Mouse (Mus musculus) thymus, postnatal 4 days (tissue): ENCODE measurements at regions not wholly inside any gene's neighbourhood (a gene's known extent, or its start where the extent isn't known, plus 50 kb on each side); places are given as distances from the start of the nearest gene placed in this dataset.

Experiments
- DNase-seq: peaks from one replicate; pipeline ENCODE4 v3.0.0; 2021

DNA sequence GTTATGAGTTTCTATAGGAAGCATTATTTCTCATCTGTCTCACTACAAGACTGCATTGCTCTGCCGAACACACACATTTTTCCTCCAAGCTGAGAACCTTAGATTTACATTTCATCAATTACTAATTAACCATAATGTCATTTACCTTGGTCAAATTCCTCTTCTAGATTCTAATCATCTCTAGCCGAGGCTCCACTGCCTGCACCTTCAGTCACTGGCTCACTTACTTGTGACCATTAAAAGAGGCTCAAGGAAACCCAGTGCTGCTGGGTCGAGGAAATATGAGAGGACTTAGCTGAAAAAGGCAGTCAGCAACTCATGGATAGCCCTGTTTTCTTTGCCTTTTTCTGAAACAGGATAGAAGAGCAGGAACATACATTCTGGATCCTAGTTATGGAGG, 103.4 kb upstream of the Cited2 start:
- no peak for DNase-seq

DNA sequence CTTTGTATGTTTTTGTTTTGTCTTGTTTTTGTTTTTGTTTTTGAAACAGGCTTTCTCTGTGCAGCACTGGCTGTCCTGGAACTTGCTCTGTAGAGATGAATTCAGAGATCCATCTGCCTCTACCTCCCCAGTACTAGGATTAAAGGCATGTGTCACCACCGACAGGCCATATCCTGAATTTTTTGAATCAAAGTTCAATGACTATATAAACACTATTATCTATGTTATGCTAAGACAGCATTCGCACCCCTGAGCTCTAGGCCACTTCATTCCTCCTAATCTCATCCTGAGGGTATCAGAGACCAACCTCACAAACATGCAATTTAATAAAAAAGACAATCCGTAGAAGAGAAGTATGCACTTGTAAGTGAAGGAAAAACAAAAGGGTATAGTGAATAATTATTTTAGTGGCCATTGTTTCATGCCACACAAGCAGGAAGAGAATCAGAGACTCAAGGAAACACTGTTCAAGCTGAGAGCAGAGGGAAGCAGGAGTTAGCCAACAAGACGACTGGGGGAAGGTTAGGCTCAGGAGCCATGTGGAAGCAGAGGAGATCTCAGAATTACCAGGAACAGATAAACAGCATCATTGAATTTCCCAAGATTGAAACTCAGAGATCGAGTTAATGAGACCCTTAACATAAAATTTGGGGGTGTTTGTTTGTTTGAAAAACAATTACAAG, 101.2 kb upstream of the Cited2 start:
- no peak for DNase-seq

DNA sequence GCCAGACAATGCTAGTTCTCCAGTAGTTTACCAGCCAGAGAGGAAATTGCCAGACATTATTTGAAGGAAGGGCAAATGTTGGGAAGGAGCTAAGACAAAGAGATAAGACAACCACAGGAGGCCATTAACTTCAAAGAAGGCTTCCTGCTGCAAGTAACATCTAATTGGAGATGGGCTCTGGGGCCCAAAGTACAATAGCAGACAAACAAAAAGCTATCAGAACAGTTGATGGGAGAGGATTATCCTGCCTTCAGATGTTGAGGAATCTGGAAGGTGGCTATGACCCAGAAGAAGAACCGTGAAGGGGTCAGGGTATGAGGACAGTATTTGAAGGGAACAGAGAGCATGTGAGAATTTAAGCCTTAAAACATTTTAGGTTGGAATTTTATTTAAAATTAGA, 100.2 kb upstream of the Cited2 start:
- no peak for DNase-seq

DNA sequence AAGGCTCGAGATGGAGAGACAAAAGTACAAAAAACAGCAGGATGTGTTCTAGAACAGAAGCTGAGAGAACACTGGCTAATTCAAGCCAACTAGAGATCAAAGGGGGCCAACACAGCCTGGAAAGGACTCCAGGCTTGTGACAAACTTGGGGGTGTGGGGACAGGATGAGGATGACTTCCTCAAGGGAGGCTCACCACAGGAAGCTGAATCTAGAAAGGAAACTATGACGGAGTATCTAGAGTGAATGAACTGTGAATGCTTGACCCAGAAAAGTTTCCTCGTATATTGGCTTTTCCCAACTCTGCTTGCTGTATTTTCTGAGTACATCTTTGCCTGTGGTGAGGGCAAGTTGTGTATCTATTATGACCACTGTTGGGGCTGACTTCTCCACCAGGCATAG, 93.3 kb upstream of the Cited2 start:
- DNase-seq = no peak

DNA sequence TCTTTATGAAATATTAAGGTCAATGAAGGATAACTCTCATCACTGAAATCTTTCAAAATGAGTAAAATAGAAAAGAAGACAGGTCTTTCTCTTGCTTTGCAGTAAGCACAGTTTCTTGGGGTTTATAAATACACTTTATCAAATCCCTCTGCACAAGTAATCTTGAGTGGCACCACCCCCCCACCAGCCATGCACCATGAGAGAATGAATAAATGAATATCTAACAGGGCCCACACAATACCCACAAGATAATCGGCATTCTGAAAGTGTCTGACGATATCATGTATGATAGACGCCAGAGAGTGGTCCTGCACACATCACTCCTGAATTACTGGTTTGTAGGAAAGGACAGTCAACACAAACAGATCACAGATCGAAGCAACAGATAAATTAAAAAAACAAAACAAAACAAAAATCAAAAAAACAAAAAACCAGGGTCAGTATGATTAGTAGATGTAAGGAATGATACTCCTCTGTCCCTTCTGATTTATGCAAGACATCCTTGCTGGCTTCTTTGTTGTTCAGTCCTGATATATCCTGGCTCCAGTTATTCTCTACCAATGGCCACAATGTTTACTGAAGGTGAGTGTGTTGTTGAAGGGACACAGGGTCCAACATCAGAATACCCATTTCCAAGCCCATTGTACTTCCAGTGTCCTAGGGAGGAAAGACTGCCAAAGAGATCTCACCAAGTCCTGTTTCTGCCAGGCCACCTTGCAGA, 92.0 kb upstream of the Cited2 start:
- no peak for DNase-seq

DNA sequence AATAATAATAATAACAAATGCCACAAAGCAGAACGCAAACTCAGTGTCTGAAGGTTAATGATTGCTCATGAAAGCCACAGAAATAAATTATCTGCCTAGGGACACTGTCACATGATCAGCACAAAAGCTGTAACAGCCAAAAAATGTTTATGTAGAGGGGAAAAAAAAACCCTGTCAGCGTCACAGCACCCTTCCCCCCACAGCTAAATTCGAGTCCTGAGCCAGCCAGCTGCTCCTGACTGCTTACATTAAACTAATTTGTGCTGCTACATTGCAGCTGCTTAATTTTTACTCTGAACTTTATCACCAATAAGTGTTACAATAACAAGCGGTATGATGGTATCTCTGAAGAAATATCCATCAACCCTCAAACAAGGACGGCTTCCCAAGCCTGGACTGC, 91.2 kb upstream of the Cited2 start:
- no peak for DNase-seq

DNA sequence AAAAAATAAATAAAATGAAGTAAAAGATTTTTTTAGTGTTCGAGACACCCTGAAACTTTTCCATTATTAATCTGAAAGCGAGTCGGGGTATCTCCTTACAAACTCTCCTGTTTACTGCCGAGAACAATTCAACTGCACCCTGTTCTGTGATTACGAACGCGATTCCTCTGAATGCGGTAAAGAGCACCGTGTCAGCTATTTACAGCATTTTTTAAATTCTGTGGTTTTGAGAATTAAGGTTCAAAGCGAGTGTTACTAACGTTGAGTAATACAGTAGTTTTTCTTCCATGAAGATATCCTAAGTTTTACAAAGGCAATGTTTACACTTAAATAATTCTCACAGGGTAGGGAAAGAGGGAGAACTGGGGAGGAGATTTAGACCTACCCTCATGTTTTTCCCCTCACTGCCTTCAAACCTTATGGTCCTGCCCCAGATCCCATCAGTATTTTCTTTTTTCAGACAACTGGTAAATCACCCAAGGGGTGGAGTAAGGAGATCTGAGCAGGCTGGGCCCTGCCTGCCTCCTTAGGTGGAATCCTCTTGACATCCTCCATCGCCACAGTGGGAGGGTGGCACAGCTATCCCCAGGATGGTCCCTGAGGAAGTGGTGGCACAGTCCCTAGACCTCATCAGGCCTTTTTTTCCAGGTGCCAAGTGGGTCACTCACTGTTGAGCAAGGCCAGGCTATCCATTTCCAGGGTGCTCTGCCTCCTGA, 89.9 kb upstream of the Cited2 start:
- DNase-seq = no peak

DNA sequence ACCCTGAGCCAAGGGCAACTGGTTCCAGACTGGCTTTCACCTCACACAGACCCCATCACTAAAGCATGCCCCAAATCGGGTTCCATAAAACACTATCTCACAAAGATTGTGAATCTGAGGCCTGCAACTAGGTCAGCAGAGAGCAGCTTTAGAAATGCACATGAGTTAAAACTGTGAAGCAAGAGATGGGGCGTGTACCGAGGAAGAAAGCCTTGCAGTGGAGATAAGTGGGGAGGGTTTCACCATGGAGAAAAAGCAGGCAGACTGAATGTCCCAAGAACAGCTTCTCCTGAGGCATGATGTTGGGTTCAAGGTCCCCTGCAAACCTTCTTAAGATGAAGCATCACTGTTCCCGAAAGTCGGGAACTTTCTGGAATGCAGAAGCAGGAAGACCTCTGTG, 77.7 kb upstream of the Cited2 start:
- DNase-seq = no peak

DNA sequence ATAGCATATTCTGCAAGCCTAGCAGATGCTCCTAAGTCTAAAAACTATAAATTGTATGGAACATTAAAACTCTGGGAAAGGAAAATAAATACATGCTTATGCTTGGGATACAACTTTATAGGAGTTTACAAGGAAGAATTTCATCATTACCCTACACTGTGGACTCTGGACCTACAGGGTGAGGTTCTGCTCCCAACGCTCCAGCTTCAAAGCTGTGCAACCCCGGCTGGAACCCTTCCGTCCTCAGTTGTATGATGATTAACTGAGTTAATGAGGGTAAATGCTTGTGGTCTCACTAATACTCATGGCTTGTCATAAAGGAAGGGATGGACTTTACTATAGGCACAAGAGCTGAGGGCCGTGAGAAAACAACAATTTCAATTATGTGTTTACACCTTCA, 76.6 kb upstream of the Cited2 start:
- DNase-seq = no peak

DNA sequence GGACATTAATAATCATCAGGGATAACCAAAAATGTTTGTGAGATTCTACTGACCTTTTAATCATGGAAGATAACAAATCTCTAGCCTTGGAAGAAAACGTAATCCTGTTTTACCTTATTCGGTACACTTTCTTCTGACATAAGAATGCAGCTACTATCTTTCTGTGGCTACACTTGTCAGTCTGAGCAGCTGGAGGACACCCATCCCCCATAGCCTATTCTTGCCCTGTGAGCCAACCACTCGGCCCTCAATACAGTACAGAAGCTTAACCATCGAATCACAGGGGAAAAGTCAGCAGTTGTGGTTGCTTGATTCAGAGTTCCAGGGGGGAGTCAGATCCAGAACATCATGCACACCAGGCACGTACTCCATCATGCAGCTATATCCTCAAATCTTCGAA, 74.9 kb upstream of the Cited2 start:
- no peak for DNase-seq

DNA sequence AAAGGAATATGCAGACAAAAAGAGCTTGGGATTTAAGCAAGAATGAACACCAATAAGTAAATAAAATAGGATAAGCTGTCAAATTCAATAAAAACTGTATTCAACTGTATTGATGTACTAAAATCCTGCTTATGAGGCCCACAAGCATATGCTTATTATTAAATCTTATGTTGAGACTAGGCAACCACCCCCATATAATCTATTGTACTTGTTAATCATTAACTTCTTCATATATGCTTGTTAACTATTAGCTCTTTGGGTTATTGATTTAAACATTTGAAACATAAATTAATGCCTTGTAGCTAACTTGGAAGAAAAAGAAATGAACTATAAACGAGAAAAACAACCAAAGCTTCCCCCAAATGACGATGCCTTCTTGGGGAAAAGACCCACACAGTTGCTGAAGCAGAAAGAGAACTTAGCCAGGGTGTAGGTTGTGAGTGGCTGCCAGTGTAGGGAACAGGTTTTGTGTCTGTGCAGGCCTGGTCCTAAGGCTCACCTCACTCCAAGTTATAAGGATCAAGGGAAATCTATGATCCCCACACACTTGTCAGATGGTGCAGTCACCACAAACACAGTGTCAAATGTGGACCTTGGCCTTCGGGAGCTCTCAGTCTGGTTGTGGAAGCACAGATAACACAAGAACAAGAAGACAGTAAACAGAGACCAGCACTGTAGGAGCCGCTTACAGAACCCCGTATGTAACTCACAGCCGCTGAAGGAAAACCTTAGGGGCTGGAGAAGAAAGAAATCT, 71.8 kb upstream of the Cited2 start:
- no peak for DNase-seq

DNA sequence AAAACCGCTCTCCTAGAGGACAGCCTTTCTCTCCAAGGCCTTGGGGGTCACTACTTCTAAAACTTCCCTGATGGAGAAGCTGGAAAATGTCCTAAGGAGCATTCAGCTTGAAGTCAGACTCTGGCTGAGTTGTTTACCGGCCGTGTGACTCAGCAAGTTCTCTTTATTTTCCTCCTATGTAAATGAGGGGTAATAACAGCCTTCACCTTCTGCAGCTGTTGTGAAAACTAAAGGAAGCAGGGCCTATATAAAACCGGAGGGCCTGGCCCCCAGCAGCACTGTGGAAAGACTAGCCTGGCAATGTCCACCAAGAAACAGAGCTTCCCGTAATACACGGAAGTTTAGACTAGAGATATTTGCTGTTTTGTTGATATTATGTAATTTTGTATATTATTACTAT, 69.7 kb upstream of the Cited2 start:
- DNase-seq = no peak

DNA sequence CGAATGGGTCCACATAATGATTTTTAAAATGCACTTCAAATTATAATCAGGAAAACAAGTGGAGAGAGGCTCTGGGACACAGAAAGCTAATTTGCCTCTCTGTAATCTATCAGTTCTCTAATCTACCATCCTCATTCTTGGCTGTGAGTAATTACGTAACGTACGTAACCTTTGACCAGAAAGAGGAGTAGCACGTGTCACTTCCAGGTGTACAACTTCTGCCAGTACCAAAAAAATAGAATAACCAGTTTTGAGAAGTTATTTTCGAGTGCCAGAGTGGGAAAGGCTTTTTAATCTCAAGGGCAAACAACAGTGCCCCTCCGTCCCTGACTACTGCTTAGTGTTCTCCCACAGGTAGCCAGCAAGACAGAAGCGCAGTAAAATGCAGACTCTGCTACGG, 69.2 kb upstream of the Cited2 start:
- DNase-seq = no peak

DNA sequence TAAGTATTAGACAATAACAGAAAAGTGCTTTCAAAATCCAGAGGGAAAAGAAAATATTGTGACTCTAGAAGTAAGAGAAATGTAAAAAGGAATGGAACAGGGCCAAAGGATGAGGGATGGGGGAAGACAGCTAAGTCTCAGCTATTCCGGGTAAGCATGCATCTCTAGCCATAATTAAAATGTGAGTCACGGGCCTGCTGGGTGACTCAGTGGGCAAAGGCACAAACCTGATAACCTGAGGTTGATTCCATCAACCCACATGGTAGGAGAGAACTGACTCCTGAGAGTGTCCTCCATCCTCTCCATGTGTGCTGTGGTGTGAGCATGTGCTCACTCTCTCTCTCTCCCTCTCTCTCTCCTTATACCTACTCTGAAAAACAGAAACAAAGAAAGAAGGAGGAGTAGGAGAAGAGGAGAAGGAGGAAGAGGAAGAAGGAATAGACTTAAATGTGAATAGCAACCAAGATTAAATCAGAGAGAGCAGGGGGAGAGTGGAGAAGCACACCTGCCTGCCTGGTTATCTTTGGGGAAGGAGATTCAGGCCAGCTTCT, 68.6 kb upstream of the Cited2 start:
- no peak for DNase-seq

DNA sequence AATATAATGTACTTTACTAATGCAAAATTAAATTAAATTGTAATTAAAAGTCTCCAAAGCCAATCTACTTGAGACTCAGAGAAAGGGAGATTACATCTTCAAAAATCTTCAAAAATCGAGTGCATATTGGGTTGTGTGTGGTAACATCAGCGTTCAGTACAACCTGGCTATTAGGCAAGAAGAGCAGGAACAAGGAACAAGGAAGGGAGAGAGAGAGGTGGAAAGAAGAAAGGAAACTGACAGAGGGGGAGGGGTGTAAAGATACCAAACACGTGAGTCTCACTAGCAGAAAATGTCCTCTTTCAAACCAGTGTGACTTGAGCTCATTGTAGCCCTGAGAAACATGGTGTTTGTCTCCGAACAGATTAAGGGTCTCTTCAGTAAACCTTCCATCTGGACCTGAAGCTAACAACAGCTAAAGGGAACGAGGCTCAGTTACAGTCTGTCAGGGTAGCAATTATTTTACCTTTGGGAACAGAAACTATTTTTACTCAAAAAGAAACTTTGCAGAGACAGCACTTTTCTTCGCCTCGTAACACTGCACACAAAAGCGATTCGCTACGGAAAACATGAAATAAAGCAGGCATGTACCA, 67.5 kb upstream of the Cited2 start:
- DNase-seq = no peak

DNA sequence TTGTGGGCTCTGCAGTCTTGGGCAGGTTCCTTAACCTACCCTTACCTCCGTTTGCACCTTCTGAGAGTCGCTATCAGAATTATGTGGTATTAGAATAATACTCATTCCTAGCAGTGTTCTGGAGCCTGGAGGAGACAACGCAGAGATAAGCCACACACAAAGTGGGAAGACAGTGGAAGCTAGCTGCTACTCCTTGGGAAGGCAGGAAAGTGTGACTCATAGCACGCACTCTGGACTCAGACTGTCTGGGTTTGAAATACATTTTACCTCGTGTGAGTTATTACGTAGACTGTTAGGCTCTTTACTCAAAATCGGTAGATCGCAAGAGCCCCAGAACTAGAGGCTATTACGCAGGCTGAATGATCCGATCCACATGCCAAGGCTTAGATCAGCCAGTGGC, 66.7 kb upstream of the Cited2 start:
- DNase-seq = no peak

DNA sequence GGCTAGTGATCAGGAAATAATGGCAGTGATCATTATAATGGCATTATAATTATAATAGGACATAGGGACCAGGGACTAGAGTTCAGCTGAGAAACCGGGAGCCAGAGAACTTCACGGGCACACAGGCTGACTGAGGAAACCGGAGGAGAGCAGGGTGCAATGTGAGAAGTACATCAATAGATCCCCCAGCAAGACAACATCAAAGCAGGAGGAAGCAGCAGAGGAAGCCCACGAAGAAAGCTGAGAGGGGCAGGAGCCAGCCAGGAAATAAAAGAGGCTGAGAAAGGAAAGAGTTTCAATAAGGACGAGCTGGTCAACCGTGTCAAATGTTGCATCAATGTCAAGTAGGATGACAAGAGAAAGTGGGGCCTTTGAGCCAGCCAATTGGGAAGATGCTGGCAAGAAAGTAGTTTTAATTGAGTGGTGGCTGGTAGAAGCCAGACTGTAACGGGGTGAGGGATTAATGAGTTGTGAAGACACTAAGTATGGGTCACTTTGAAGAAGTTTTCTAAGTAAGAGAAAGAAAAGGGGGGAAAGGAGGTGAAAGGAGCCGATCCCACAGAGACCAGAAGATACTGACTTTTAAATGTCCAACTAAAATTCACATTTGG, 66.0 kb upstream of the Cited2 start:
- DNase-seq = peak; percentile 32

DNA sequence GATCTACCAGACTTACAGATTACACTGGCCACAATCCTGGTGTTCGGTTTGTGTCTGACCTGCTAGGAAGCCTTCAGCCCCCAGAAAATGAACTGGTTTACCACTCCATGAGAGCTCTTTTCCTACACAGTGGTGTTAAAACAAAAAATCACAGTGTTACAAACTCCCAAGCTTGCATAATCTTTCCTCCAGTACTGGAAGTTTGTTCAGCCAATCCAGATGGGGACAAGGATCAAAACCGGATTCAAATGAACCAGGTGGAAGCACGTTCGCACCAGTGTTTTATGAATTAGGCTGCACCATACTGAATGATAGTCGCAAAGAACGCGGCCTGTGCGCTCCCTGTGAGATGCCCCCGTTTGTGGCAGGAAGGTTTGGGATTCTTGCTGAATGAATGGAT, 63.4 kb upstream of the Cited2 start:
- no peak for DNase-seq

DNA sequence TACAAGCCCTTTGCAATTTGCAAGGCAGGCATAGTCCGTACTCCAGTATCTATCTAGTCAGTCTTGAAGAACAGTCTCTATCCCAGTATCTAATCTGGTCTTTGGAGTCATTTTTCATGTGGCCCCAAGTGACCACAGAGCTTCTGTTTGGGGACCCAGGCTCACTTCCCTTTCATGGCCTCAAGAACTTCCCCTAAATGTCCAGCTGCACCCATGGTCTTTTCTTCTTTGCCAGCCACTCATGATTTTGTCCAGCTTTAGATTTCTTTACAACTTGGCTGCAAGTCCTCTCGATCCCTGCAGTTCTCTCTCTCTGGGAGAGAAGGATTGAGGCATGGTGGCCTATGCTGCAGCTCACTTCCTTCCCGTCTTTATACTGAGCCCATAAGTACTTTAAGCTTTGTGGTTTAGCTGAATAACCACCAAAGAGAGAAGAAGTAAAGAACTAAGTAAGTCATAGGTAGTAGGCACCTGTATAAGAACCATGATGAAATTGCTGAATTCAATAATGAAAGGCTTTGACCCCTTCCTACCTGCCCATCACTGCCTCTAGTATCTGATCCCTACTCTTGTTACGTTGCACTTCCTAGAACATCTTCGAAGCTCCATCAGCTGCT, 62.1 kb upstream of the Cited2 start:
- no peak for DNase-seq

DNA sequence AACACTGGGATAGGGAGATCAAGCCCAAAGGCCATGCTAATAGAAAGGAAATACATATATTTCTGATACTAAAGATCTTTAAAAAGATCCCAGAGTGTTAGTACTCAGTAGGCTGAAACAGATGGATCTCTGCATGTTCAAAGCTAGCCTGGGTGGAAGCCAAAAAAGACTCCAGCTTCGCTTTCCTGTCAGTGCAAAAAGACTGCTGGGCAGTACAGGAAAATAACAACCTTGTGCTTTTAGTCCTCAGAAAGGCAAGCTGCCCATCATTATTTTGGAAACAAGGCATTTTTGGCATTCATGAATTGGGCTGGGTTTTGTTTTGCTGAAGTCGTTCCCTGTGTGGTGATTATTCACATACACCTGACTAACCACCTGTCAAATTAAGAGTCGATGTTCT, 56.9 kb upstream of the Cited2 start:
- no peak for DNase-seq

DNA sequence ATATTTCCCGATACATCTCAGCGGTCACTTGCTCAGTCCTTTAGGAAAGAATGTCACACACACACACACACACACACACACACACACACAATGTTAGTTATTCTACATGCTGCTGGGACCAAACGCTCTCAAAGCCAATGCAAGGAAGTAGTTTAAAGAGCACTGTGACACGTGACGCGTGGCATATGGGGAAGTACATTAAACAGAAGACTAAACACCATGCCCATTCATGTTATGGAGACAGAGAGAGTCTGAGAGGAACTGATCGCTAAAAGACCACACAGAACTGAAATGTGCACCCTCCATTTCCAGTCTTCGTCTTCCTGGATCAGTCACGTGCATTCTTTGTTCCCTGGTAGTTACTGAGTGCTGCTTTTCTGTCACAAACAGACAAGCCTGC, 53.6 kb upstream of the Cited2 start:
- DNase-seq = no peak
